Mouse (Mus musculus): ENCODE results near the gene Krt27. TPM values are rescaled to one million over a fixed set of nuclear protein-coding genes. Genes with fewer than 3 reads are reported as not detected.

Gene Krt27
- total and polyA plus RNA-seq, 2 experiments from 2014 or later, result not detected

DNA sequence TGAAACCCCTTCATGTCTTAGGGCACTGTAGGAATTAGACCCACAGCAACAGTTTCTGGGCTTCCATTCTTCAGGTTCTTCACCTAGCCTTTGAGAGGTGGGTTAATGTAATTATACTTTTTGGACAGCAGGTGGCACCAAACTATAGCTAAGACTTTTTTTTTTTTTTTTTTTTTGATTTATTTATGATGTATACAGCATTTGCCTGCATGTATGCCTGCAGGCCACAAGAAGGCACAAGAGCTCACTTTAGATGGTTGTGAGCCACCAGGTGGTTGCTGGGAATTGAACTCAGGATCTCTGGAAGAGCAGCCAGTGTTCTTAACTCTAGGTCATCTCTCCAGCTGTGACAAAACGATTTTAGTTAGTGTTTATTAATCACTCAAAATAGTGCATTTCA is 40.0 kb downstream of the Krt27 start:
- Histone ChIP-seq H3K4me1 (ENCODE audit: control insufficient read depth, insufficient read depth) (no peaks in the 10 kb centered on the region), H3K9ac (replicated peaks; ENCODE audit: low read depth, low read length) (no peak overlapping the region), H3K4me3 (ENCODE audit: low read depth, low read length) (no peak overlapping the region), H3K4me2 (ENCODE audit: low read depth, low read length) (no peak overlapping the region), H3K36me3 (replicated peaks; ENCODE audit: control insufficient read depth, insufficient read depth, low read length) (no peaks in the 10 kb centered on the region), H3K9me3 (replicated peaks; ENCODE audit: control insufficient read depth, low read length) (no peaks in the 10 kb centered on the region), H3K27ac (ENCODE audit: low read depth) (no peak overlapping the region), H3K27me3 (ENCODE audit: control insufficient read depth, insufficient read depth, low read length) (no peaks in the 10 kb centered on the region)
- ATAC-seq (ENCODE audit: insufficient read depth, low read depth), result no peak
- DNase-seq (ENCODE audit: low spot score), result no peak
- 89% methylated on average over 1 of the region's 1 CpGs for WGBS
- TF ChIP-seq CTCF (IDR thresholded peaks at IDR 0.05; ENCODE audit: low read depth) (peak; percentile 48), EP300 (IDR thresholded peaks at IDR 0.05; ENCODE audit: low read depth) (no peak)

DNA sequence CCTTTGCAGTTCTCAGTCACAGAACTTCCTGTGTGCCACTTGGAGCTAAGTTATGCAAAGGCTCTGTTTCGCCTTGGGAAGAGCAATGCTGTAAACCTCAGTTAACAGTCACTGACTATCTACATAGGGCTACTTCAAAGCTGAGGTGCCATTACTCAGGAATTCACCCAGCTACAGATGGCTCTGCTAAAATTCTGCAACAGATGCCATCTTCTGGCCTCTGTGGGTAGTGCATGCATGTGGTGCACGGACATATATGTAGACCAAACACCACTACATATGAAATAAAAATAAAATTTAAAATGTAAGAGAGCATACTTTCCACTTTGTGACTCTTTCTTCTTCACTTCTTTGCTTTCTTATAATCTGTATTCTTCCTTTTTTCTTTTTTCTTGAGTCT is 43.3 kb downstream of the Krt27 start:
- H3K9me3 ChIP-seq (replicated peaks; ENCODE audit: control insufficient read depth, low read length), result no peaks in the 10 kb centered on the region
- no peak for TF ChIP-seq EP300 (IDR thresholded peaks at IDR 0.05; ENCODE audit: low read depth)
- TF ChIP-seq CTCF (IDR thresholded peaks at IDR 0.05; ENCODE audit: low read depth), result peak; percentile 70
- 0 out of 2 replicates have a peak, but pooled peaks have one; percentile 39 for ATAC-seq (ENCODE audit: insufficient read depth, low read depth)

More for the DNA sequence above, 43.3 kb downstream of the Krt27 start:
- Histone ChIP-seq H3K9ac (replicated peaks; ENCODE audit: low read depth, low read length) (no peak overlapping the region), H3K4me1 (ENCODE audit: control insufficient read depth, insufficient read depth) (no peaks in the 10 kb centered on the region), H3K4me3 (ENCODE audit: low read depth, low read length) (no peak overlapping the region), H3K4me2 (ENCODE audit: low read depth, low read length) (no peak overlapping the region), H3K27ac (ENCODE audit: low read depth) (no peak overlapping the region), H3K36me3 (replicated peaks; ENCODE audit: control insufficient read depth, insufficient read depth, low read length) (no peaks in the 10 kb centered on the region), H3K27me3 (ENCODE audit: control insufficient read depth, insufficient read depth, low read length) (no peaks in the 10 kb centered on the region)
- peak; percentile 28 for DNase-seq (ENCODE audit: low spot score)
- 26% methylated on average over 2 of the region's 2 CpGs for WGBS

Other genes with a start within 250 kb of the Krt27 start
- gene Ccr7, start 196.0 kb downstream of the Krt27 start, total RNA-seq (2014; rRNA removed; ENCODE audit: low replicate concordance), result 0.73 TPM in 1 of 2 replicates, not detected in the other
- gene Ccr7, start 196.0 kb downstream of the Krt27 start, polyA plus RNA-seq (2015; fragmentation: Nextera tagmentation; extraction: Ambion mirVana), result 0.11 TPM in 2 replicates
- gene Smarce1, start 120.1 kb downstream of the Krt27 start, total RNA-seq (2014; rRNA removed; ENCODE audit: low replicate concordance), result 53.6 and 96.9 TPM in 2 replicates
- 115 and 126 TPM in 2 replicates for gene Smarce1, start 120.1 kb downstream of the Krt27 start, polyA plus RNA-seq (2015; fragmentation: Nextera tagmentation; extraction: Ambion mirVana)
- 4.5 and 5.7 TPM in 2 replicates for gene Krt222, start 107.0 kb downstream of the Krt27 start, total RNA-seq (2014; rRNA removed; ENCODE audit: low replicate concordance)
- gene Krt222, start 107.0 kb downstream of the Krt27 start, polyA plus RNA-seq (2015; fragmentation: Nextera tagmentation; extraction: Ambion mirVana), result 6.9 and 7.9 TPM in 2 replicates
- not detected in 2 replicates for gene Krt24, start 65.8 kb downstream of the Krt27 start, total RNA-seq (2014; rRNA removed; ENCODE audit: low replicate concordance)
- gene Krt24, start 65.8 kb downstream of the Krt27 start, polyA plus RNA-seq (2015; fragmentation: Nextera tagmentation; extraction: Ambion mirVana), result not detected in 2 replicates
- not detected in 2 replicates for gene Krt25, start 28.2 kb downstream of the Krt27 start, total RNA-seq (2014; rRNA removed; ENCODE audit: low replicate concordance)
- 0.07 and 0.12 TPM in 2 replicates for gene Krt25, start 28.2 kb downstream of the Krt27 start, polyA plus RNA-seq (2015; fragmentation: Nextera tagmentation; extraction: Ambion mirVana)
- gene Krt26, start 13.1 kb downstream of the Krt27 start, total RNA-seq (2014; rRNA removed; ENCODE audit: low replicate concordance), result not detected in 2 replicates
- not detected in 2 replicates for gene Krt26, start 13.1 kb downstream of the Krt27 start, polyA plus RNA-seq (2015; fragmentation: Nextera tagmentation; extraction: Ambion mirVana)
- gene Krt28, start 23.8 kb upstream of the Krt27 start, total RNA-seq (2014; rRNA removed; ENCODE audit: low replicate concordance), result 3.1 TPM in 1 of 2 replicates, not detected in the other
- gene Krt28, start 23.8 kb upstream of the Krt27 start, polyA plus RNA-seq (2015; fragmentation: Nextera tagmentation; extraction: Ambion mirVana), result 0.10 and 0.14 TPM in 2 replicates
- 0.31 and 0.84 TPM in 2 replicates for gene Krt10, start 38.3 kb upstream of the Krt27 start, total RNA-seq (2014; rRNA removed; ENCODE audit: low replicate concordance)
- 20.4 and 22.6 TPM in 2 replicates for gene Krt10, start 38.3 kb upstream of the Krt27 start, polyA plus RNA-seq (2015; fragmentation: Nextera tagmentation; extraction: Ambion mirVana)
- gene Krt12, start 71.2 kb upstream of the Krt27 start, total RNA-seq (2014; rRNA removed; ENCODE audit: low replicate concordance), result not detected in 2 replicates
- gene Krt12, start 71.2 kb upstream of the Krt27 start, polyA plus RNA-seq (2015; fragmentation: Nextera tagmentation; extraction: Ambion mirVana), result not detected in 2 replicates
- not detected in 2 replicates for gene Krt20, start 87.0 kb upstream of the Krt27 start, total RNA-seq (2014; rRNA removed; ENCODE audit: low replicate concordance)
- 0.26 and 0.38 TPM in 2 replicates for gene Krt20, start 87.0 kb upstream of the Krt27 start, polyA plus RNA-seq (2015; fragmentation: Nextera tagmentation; extraction: Ambion mirVana)
- not detected in 2 replicates for gene Krt23, start 142.0 kb upstream of the Krt27 start, total RNA-seq (2014; rRNA removed; ENCODE audit: low replicate concordance)
- gene Krt23, start 142.0 kb upstream of the Krt27 start, polyA plus RNA-seq (2015; fragmentation: Nextera tagmentation; extraction: Ambion mirVana), result 0.07 and 0.12 TPM in 2 replicates
- not detected in 2 replicates for gene Krt39, start 170.2 kb upstream of the Krt27 start, total RNA-seq (2014; rRNA removed; ENCODE audit: low replicate concordance)
- gene Krt39, start 170.2 kb upstream of the Krt27 start, polyA plus RNA-seq (2015; fragmentation: Nextera tagmentation; extraction: Ambion mirVana), result not detected in 2 replicates
- not detected in 2 replicates for gene Krt40, start 192.1 kb upstream of the Krt27 start, total RNA-seq (2014; rRNA removed; ENCODE audit: low replicate concordance)
- gene Krt40, start 192.1 kb upstream of the Krt27 start, polyA plus RNA-seq (2015; fragmentation: Nextera tagmentation; extraction: Ambion mirVana), result not detected in 2 replicates
- not detected in 2 replicates for gene Krtap3-3, start 199.8 kb upstream of the Krt27 start, total RNA-seq (2014; rRNA removed; ENCODE audit: low replicate concordance)
- gene Krtap3-3, start 199.8 kb upstream of the Krt27 start, polyA plus RNA-seq (2015; fragmentation: Nextera tagmentation; extraction: Ambion mirVana), result not detected in 2 replicates
- not detected in 2 replicates for gene Krtap3-2, start 205.7 kb upstream of the Krt27 start, total RNA-seq (2014; rRNA removed; ENCODE audit: low replicate concordance)
- gene Krtap3-2, start 205.7 kb upstream of the Krt27 start, polyA plus RNA-seq (2015; fragmentation: Nextera tagmentation; extraction: Ambion mirVana), result not detected in 2 replicates
- not detected in 2 replicates for gene Gm11939, start 208.4 kb upstream of the Krt27 start, total RNA-seq (2014; rRNA removed; ENCODE audit: low replicate concordance)
- not detected in 2 replicates for gene Gm11939, start 208.4 kb upstream of the Krt27 start, polyA plus RNA-seq (2015; fragmentation: Nextera tagmentation; extraction: Ambion mirVana)
- gene Krtap3-1, start 215.5 kb upstream of the Krt27 start, total RNA-seq (2014; rRNA removed; ENCODE audit: low replicate concordance), result not detected in 2 replicates
- gene Krtap3-1, start 215.5 kb upstream of the Krt27 start, polyA plus RNA-seq (2015; fragmentation: Nextera tagmentation; extraction: Ambion mirVana), result not detected in 2 replicates
- not detected in 2 replicates for gene Krtap1-5, start 229.9 kb upstream of the Krt27 start, total RNA-seq (2014; rRNA removed; ENCODE audit: low replicate concordance)
- not detected in 2 replicates for gene Krtap1-5, start 229.9 kb upstream of the Krt27 start, polyA plus RNA-seq (2015; fragmentation: Nextera tagmentation; extraction: Ambion mirVana)
- gene Krtap1-4, start 232.6 kb upstream of the Krt27 start, total RNA-seq (2014; rRNA removed; ENCODE audit: low replicate concordance), result not detected in 2 replicates
- gene Krtap1-4, start 232.6 kb upstream of the Krt27 start, polyA plus RNA-seq (2015; fragmentation: Nextera tagmentation; extraction: Ambion mirVana), result not detected in 2 replicates
- not detected in 2 replicates for gene Krtap1-3, start 240.2 kb upstream of the Krt27 start, total RNA-seq (2014; rRNA removed; ENCODE audit: low replicate concordance)
- not detected in 2 replicates for gene Krtap1-3, start 240.2 kb upstream of the Krt27 start, polyA plus RNA-seq (2015; fragmentation: Nextera tagmentation; extraction: Ambion mirVana)
- gene Krtap9-3, start 247.0 kb upstream of the Krt27 start, total RNA-seq (2014; rRNA removed; ENCODE audit: low replicate concordance), result not detected in 2 replicates
- gene Krtap9-3, start 247.0 kb upstream of the Krt27 start, polyA plus RNA-seq (2015; fragmentation: Nextera tagmentation; extraction: Ambion mirVana), result not detected in 2 replicates

Measured in heart, postnatal 0 days (tissue).